Mouse (Mus musculus): ENCODE results near the gene Ilf3. TPM values are rescaled to one million over a fixed set of nuclear protein-coding genes. Genes with fewer than 3 reads are reported as not detected.

The Ilf3 gene
- polyA plus RNA-seq, 2 experiments = 28.2 to 33.5 TPM

- no peaks in the 10 kb centered on the region for H3K36me3 ChIP-seq (replicated peaks; ENCODE audit: control insufficient read depth, insufficient read depth, low read depth)
- H3K4me3 ChIP-seq (ENCODE audit: insufficient read depth in 1 of 2, low read depth in 2 of 2, low read length in 2 of 2) = no peak overlapping the region
- no peak overlapping the region for H3K4me2 ChIP-seq (ENCODE audit: low read depth)
- no peak for TF ChIP-seq EP300 (IDR thresholded peaks at IDR 0.05; ENCODE audit: low read depth)
- 38% methylated on average over 9 of the region's 9 CpGs for WGBS (ENCODE audit: insufficient replicate concordance)
- peaks cover 0 to 7% of the 10 kb centered on the region in 2 experiments; a peak in 1 of 4 replicates for H3K4me1 ChIP-seq (replicated peaks; ENCODE audit: control insufficient read depth in 2 of 2, insufficient read depth in 2 of 2, low read length in 1 of 2)
- no peak overlapping the region for H3K27ac ChIP-seq
- DNase-seq (ENCODE audit: low read depth in 3 of 3, low spot score in 3 of 3) (no peak), ATAC-seq (ENCODE audit: insufficient read depth) (no peak)
- no peaks in the 10 kb centered on the region for H3K9me3 ChIP-seq (ENCODE audit: control insufficient read depth, low read length)
- no peak overlapping the region for H3K9ac ChIP-seq (replicated peaks)
- no peaks in the 10 kb centered on the region for H3K27me3 ChIP-seq (ENCODE audit: control insufficient read depth, insufficient read depth, low read length)
These were observed 35.3 kb upstream of the Ilf3 start for GRCm38 (mm10) chr9:21332161-21333061.

DNA sequence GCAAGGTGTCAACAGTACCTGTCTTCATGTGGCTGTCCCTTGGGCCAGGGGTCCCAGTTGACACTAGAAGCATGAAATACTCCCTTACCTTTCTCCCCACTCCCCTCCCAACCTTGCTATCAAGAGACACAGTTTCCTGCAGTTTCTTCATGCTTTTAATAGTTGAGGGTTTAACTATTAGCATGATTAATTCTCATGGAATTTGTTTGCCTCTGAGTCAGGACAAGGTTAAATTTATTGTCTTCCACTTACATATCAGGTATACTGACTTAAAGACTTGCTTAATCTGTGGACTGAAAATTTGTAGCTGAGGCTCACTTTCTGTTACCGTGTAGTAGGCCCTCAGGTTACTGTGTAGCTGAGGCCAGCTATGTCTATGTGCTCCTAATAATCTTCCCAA, 34.1 kb upstream of the Ilf3 start:
- Histone ChIP-seq H3K27ac (no peak overlapping the region), H3K4me1 (replicated peaks; ENCODE audit: control insufficient read depth in 2 of 2, insufficient read depth in 2 of 2, low read length in 1 of 2) (peaks cover 0 to 7% of the 10 kb centered on the region in 2 experiments; a peak in 1 of 4 replicates), H3K36me3 (replicated peaks; ENCODE audit: control insufficient read depth, insufficient read depth, low read depth) (no peaks in the 10 kb centered on the region), H3K27me3 (ENCODE audit: control insufficient read depth, insufficient read depth, low read length) (no peaks in the 10 kb centered on the region), H3K9me3 (ENCODE audit: control insufficient read depth, low read length) (no peaks in the 10 kb centered on the region), H3K4me2 (ENCODE audit: low read depth) (no peak overlapping the region), H3K4me3 (ENCODE audit: insufficient read depth in 1 of 2, low read depth in 2 of 2, low read length in 2 of 2) (no peak overlapping the region), H3K9ac (replicated peaks) (no peak overlapping the region)
- DNase-seq (ENCODE audit: low read depth in 3 of 3, low spot score in 3 of 3) (no peak), ATAC-seq (ENCODE audit: insufficient read depth) (no peak)
- WGBS (ENCODE audit: insufficient replicate concordance) = 74% methylated on average over 1 of the region's 1 CpGs
- TF ChIP-seq EP300 (IDR thresholded peaks at IDR 0.05; ENCODE audit: low read depth) = no peak
- TF ChIP-seq CTCF (IDR thresholded peaks at IDR 0.05; ENCODE audit: low read depth) = no peak

DNA sequence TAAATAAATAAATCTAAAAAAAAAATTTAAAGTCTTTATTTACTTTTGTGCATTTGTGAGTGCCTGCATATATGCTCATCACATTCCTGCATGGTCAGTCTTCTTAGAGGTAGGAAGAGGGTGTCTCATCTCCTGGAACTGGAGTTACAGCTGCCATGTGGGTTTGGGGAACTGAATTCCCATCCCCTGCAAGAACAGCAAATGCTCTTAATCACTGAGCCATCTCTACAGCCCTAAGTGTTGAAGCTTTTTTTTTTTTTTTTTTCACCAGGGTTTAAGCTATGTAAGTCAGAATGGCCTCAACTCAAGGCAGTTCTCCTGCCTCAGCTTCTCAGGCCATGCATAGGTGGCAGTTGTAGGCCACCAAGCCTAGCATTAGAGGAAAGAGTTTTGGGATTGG, 32.9 kb upstream of the Ilf3 start:
- Histone ChIP-seq H3K4me3 (ENCODE audit: insufficient read depth in 1 of 2, low read depth in 2 of 2, low read length in 2 of 2) (no peak overlapping the region), H3K4me1 (replicated peaks; ENCODE audit: control insufficient read depth in 2 of 2, insufficient read depth in 2 of 2, low read length in 1 of 2) (peaks cover 0 to 7% of the 10 kb centered on the region in 2 experiments; a peak in 1 of 4 replicates), H3K27ac (no peak overlapping the region), H3K4me2 (ENCODE audit: low read depth) (no peak overlapping the region), H3K36me3 (replicated peaks; ENCODE audit: control insufficient read depth, insufficient read depth, low read depth) (no peaks in the 10 kb centered on the region), H3K9ac (replicated peaks) (no peak overlapping the region), H3K9me3 (ENCODE audit: control insufficient read depth, low read length) (no peaks in the 10 kb centered on the region), H3K27me3 (ENCODE audit: control insufficient read depth, insufficient read depth, low read length) (no peaks in the 10 kb centered on the region)
- DNase-seq (ENCODE audit: low read depth in 3 of 3, low spot score in 3 of 3) = no peak
- no peak for ATAC-seq (ENCODE audit: insufficient read depth)
- TF ChIP-seq CTCF (IDR thresholded peaks at IDR 0.05; ENCODE audit: low read depth) = no peak
- no peak for TF ChIP-seq EP300 (IDR thresholded peaks at IDR 0.05; ENCODE audit: low read depth)

DNA sequence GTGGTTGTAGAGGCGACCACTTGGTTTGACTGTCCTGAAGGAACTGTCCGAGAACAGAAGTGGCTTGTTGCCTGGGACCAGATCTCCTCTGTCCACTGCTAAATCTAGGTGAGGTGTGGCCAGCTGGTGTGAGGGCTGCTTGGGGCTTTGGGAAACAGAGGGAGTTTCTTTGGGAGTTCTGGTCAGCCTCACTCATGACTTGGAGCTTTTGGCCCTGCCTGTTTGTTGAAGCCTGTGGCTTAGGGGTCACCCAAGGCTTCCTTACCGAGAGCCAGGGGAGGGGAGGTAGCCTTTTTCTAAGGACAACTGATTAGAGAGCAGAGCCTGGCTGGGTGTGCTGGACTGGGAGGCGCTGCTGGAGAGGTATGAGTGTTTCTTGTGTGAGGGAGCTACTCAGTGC, 32.3 kb upstream of the Ilf3 start:
- DNase-seq (ENCODE audit: low read depth in 3 of 3, low spot score in 3 of 3) (no peak), ATAC-seq (ENCODE audit: insufficient read depth) (no peak)
- Histone ChIP-seq H3K4me1 (replicated peaks; ENCODE audit: control insufficient read depth in 2 of 2, insufficient read depth in 2 of 2, low read length in 1 of 2) (peaks cover 0 to 7% of the 10 kb centered on the region in 2 experiments; a peak in 1 of 4 replicates), H3K4me2 (ENCODE audit: low read depth) (no peak overlapping the region), H3K27me3 (ENCODE audit: control insufficient read depth, insufficient read depth, low read length) (no peaks in the 10 kb centered on the region), H3K27ac (no peak overlapping the region), H3K9ac (replicated peaks) (no peak overlapping the region), H3K36me3 (replicated peaks; ENCODE audit: control insufficient read depth, insufficient read depth, low read depth) (no peaks in the 10 kb centered on the region), H3K4me3 (ENCODE audit: insufficient read depth in 1 of 2, low read depth in 2 of 2, low read length in 2 of 2) (no peak overlapping the region), H3K9me3 (ENCODE audit: control insufficient read depth, low read length) (no peaks in the 10 kb centered on the region)
- TF ChIP-seq EP300 (IDR thresholded peaks at IDR 0.05; ENCODE audit: low read depth) (no peak), CTCF (IDR thresholded peaks at IDR 0.05; ENCODE audit: low read depth) (no peak)
- WGBS (ENCODE audit: insufficient replicate concordance) = 63% methylated on average over 4 of the region's 4 CpGs

DNA sequence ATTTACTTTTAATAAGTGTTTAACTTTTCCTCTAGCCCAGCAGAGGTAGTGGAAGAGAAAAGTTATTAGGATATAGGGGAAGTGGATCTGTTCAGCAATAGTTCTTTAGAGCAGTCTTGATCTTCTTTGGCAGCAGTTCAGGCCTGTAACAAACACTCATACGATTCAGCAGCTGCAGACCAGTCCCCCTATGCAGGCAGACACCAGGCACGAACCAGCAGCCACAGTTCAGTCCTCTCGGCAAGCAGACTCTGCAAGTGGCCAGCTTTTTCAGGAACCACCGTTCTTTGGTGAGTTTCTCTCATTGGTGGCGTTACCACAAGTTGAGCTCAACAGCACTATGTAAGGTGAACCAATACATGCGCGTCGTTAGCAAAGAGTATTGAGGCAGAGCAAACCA, 31.2 kb upstream of the Ilf3 start:
- TF ChIP-seq EP300 (IDR thresholded peaks at IDR 0.05; ENCODE audit: low read depth) = no peak
- TF ChIP-seq CTCF (IDR thresholded peaks at IDR 0.05; ENCODE audit: low read depth) = no peak
- H3K27ac ChIP-seq = no peak overlapping the region
- ATAC-seq (ENCODE audit: insufficient read depth) = no peak
- no peak overlapping the region for H3K9ac ChIP-seq (replicated peaks)
- H3K27me3 ChIP-seq (ENCODE audit: control insufficient read depth, insufficient read depth, low read length) = no peaks in the 10 kb centered on the region
- DNase-seq (ENCODE audit: low read depth in 3 of 3, low spot score in 3 of 3) = no peak
- no peaks in the 10 kb centered on the region for H3K36me3 ChIP-seq (replicated peaks; ENCODE audit: control insufficient read depth, insufficient read depth, low read depth)
- no peak overlapping the region for H3K4me3 ChIP-seq (ENCODE audit: insufficient read depth in 1 of 2, low read depth in 2 of 2, low read length in 2 of 2)
- WGBS (ENCODE audit: insufficient replicate concordance) = 84% methylated on average over 8 of the region's 8 CpGs
- no peak overlapping the region for H3K4me2 ChIP-seq (ENCODE audit: low read depth)
- no peaks in the 10 kb centered on the region for H3K9me3 ChIP-seq (ENCODE audit: control insufficient read depth, low read length)
- peaks cover 0 to 7% of the 10 kb centered on the region in 2 experiments; a peak in 1 of 4 replicates for H3K4me1 ChIP-seq (replicated peaks; ENCODE audit: control insufficient read depth in 2 of 2, insufficient read depth in 2 of 2, low read length in 1 of 2)

Data from liver, embryonic 14.5 days (tissue).